Comparison of ENCODE assay signal across 8 mouse cellular contexts in the genomic region with DNA sequence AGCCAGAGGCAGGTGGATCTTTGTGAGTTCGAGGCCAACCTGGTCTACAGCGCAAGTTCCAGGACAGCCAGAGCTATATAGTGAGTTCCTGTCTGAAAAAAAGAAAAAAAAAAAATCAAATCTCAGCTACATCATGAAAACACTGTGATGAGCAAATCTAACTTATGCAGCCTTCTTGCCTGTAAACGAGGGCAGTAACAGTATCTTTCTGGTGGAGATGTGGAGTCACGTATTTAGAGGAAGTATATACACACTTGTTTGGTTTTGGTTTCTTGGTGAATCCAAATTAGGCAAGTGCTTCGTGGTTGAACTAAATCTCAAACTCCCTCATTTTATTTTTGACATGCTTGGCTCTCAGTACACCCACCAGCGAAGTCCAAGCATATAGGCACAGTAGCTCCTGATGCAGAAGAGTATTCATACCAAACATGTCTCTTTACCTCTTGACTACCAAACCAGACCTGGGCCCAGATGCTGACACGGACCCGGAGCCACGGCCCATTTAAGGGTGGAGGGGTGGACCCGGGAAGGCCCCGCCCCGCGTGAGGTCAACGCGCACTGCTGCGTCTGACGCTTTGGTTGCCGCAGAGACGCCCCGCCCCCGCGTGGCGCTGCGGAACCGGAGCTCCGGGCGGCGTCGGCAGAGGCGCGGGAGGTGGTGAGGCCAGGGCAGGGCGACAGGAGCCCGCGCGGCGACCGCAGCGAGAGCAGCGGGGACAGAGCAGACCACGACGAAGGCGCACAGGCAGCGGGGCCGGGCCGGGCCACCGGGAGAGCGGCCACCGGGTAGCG. TPM values are rescaled to one million over a fixed set of nuclear protein-coding genes. Genes with fewer than 3 reads are reported as not detected.
A peak's percentile ranks its signal among the peaks of the same experiment; 100 is the strongest.
DNase-seq lines count a peak whose midpoint lies in the region; ATAC-seq lines count a peak whose summit lies in the region.

Pitpna (plus strand) TSS at position 605 of the 792 bp plus-strand sequence.

- ATAC-seq in erythroid progenitor cell, adult 5-6 weeks (replicated peaks; ENCODE audit: low FRiP score, poor library complexity, severe bottlenecking), result peak; percentile 98
- peak; percentile 92 for ATAC-seq in heart, embryonic 13.5 days (ENCODE audit: extremely low read depth, insufficient number of reproducible peaks, low FRiP score, low TSS enrichment)
- peak; percentile 91 for ATAC-seq in liver, embryonic 12.5 days
- ATAC-seq in stomach, embryonic 15.5 days (ENCODE audit: insufficient read depth, low FRiP score, low read depth), result peak; percentile 90

- H3K27me3 ChIP-seq in heart, embryonic 13.5 days (replicated peaks), result no peaks in the 10 kb centered on the region
- no peaks in the 10 kb centered on the region for H3K27me3 ChIP-seq in liver, embryonic 12.5 days (replicated peaks)
- no peaks in the 10 kb centered on the region for H3K27me3 ChIP-seq in stomach, embryonic 15.5 days (replicated peaks)

- peak within 1 kb of the TSS; percentile 94 for H3K9ac ChIP-seq in heart, embryonic 13.5 days
- H3K9ac ChIP-seq in liver, embryonic 12.5 days, result peak within 1 kb of the TSS; percentile 93
- peak within 1 kb of the TSS; percentile 76 for H3K9ac ChIP-seq in stomach, embryonic 15.5 days

- 5% methylated on average over 49 of the region's 49 CpGs for WGBS in heart, embryonic 13.5 days
- 3% methylated on average over 49 of the region's 49 CpGs for WGBS in liver, embryonic 12.5 days (ENCODE audit: insufficient replicate concordance)
- 3% methylated on average over 49 of the region's 49 CpGs for WGBS in stomach, embryonic 15.5 days

- H3K4me2 ChIP-seq in heart, embryonic 13.5 days, result peak within 1 kb of the TSS; percentile 79
- peak within 1 kb of the TSS; percentile 95 for H3K4me2 ChIP-seq in liver, embryonic 12.5 days
- peak within 1 kb of the TSS; percentile 85 for H3K4me2 ChIP-seq in stomach, embryonic 15.5 days

- H3K4me3 ChIP-seq in heart, embryonic 13.5 days, result peak within 1 kb of the TSS; percentile 84
- H3K4me3 ChIP-seq in liver, embryonic 12.5 days, result peak within 1 kb of the TSS; percentile 85
- peak within 1 kb of the TSS; percentile 77 for H3K4me3 ChIP-seq in stomach, embryonic 15.5 days (replicated peaks)

- peaks cover 21% of the 10 kb centered on the region for H3K36me3 ChIP-seq in heart, embryonic 13.5 days
- H3K36me3 ChIP-seq in liver, embryonic 12.5 days, result peaks cover 22% of the 10 kb centered on the region
- no peaks in the 10 kb centered on the region for H3K36me3 ChIP-seq in stomach, embryonic 15.5 days

- H3K27ac ChIP-seq in heart, embryonic 13.5 days (replicated peaks), result peak within 1 kb of the TSS; percentile 83
- peak within 1 kb of the TSS; percentile 85 for H3K27ac ChIP-seq in liver, embryonic 12.5 days
- H3K27ac ChIP-seq in stomach, embryonic 15.5 days, result peak within 1 kb of the TSS; percentile 81

- no peaks in the 10 kb centered on the region for H3K9me3 ChIP-seq in heart, embryonic 13.5 days
- H3K9me3 ChIP-seq in liver, embryonic 12.5 days (replicated peaks), result no peaks in the 10 kb centered on the region
- no peaks in the 10 kb centered on the region for H3K9me3 ChIP-seq in stomach, embryonic 15.5 days

- peak; percentile 98 for DNase-seq in CD4-positive helper T cell, adult 2 months (ENCODE audit: low read depth, low spot score)
- peak; percentile 79 for DNase-seq in brain, embryonic 18.5 days (ENCODE audit: low read depth, low spot score)
- DNase-seq in kidney, postnatal 10 days, result peak; percentile 98
- DNase-seq in natural killer cell, adult 2 months (ENCODE audit: low spot score in 2 of 2), result peak; percentile 91 to 93

- H3K4me1 ChIP-seq in heart, embryonic 13.5 days, result peaks cover 24% of the 10 kb centered on the region
- H3K4me1 ChIP-seq in liver, embryonic 12.5 days, result peaks cover 45% of the 10 kb centered on the region
- peaks cover 16% of the 10 kb centered on the region for H3K4me1 ChIP-seq in stomach, embryonic 15.5 days

RNA-seq across cellular contexts. Expression of gene Pitpna, which starts in this region (rescaled TPM):
- 39.8 and 49.4 TPM in 2 replicates for total RNA-seq in erythroid progenitor cell, adult 5-6 weeks (2015; ENCODE audit: low replicate concordance)
- 18.0 and 33.4 TPM in 2 replicates for total RNA-seq in erythroid progenitor cell, adult 5-6 weeks (2017; ENCODE audit: low replicate concordance)
- 54.4 and 56.7 TPM in 2 replicates for polyA plus RNA-seq in heart, embryonic 13.5 days (2015; fragmentation: Nextera tagmentation; extraction: Ambion mirVana)
- polyA plus RNA-seq in liver, embryonic 12.5 days (2016; fragmentation: Nextera tagmentation; extraction: Ambion mirVana), result 65.7 and 69.3 TPM in 2 replicates
- 82.4 and 83.4 TPM in 2 replicates for polyA plus RNA-seq in stomach, embryonic 15.5 days (2015; fragmentation: Nextera tagmentation; extraction: Ambion mirVana)

Comparison
In these comparisons a context has a peak if more than half of its experiments do, and no peak if none do; other contexts are left out.
1. Peak in every context shown above with its lines: DNase-seq, ATAC-seq, H3K4me3 ChIP-seq and H3K27ac ChIP-seq.